Mouse (Mus musculus): Measurements from ENCODE around the gene Gm10645. TPM values are rescaled to one million over a fixed set of nuclear protein-coding genes. Genes with fewer than 3 reads are reported as not detected.
A peak's percentile ranks its signal among the peaks of the same experiment; 100 is the strongest.

Gm10645 gene
- polyA plus RNA-seq, 1 experiment from 2014 or later: 7.5 TPM

- no peaks in the 10 kb centered on the region for H3K36me3 ChIP-seq
- H3K9me3 ChIP-seq (replicated peaks): no peaks in the 10 kb centered on the region
- no peaks in the 10 kb centered on the region for H3K27me3 ChIP-seq
- ATAC-seq (ENCODE audit: low FRiP score): no peak
- no peak overlapping the region for H3K27ac ChIP-seq
- H3K4me2 ChIP-seq (replicated peaks): no peak overlapping the region
- H3K4me3 ChIP-seq: no peak overlapping the region
- peaks cover 15% of the 10 kb centered on the region for H3K4me1 ChIP-seq
- no peak overlapping the region for H3K9ac ChIP-seq
- 63% methylated on average over 6 of the region's 6 CpGs for WGBS
Measured at GRCm38 (mm10) chr8:83186376-83186775, 20.4 kb upstream of the Gm10645 start.

GRCm38 (mm10) chr8:83182784-83183183, 16.8 kb upstream of the Gm10645 start:
- Histone ChIP-seq H3K4me3 (no peak overlapping the region), H3K27ac (peak overlapping the region; percentile 66), H3K9me3 (replicated peaks) (no peaks in the 10 kb centered on the region), H3K4me2 (replicated peaks) (no peak overlapping the region), H3K27me3 (no peaks in the 10 kb centered on the region), H3K9ac (no peak overlapping the region), H3K36me3 (no peaks in the 10 kb centered on the region), H3K4me1 (peaks cover 34% of the 10 kb centered on the region)
- 57% methylated on average over 5 of the region's 5 CpGs for WGBS
- peak; percentile 54 for ATAC-seq (ENCODE audit: low FRiP score)

- peak overlapping the region; percentile 66 for H3K27ac ChIP-seq
- H3K4me1 ChIP-seq: peaks cover 42% of the 10 kb centered on the region
- no peak overlapping the region for H3K9ac ChIP-seq
- no peaks in the 10 kb centered on the region for H3K36me3 ChIP-seq
- ATAC-seq (ENCODE audit: low FRiP score): no peak
- H3K4me2 ChIP-seq (replicated peaks): no peak overlapping the region
- 75% methylated on average over 6 of the region's 6 CpGs for WGBS
- no peaks in the 10 kb centered on the region for H3K27me3 ChIP-seq
- H3K9me3 ChIP-seq (replicated peaks): no peaks in the 10 kb centered on the region
- no peak overlapping the region for H3K4me3 ChIP-seq
Measured at GRCm38 (mm10) chr8:83181851-83182482, 16.0 kb upstream of the Gm10645 start.

GRCm38 (mm10) chr8:83178228-83178742, 12.3 kb upstream of the Gm10645 start:
- WGBS: 18% methylated on average over 9 of the region's 9 CpGs

GRCm38 (mm10) chr8:83177317-83178195, 11.6 kb upstream of the Gm10645 start:
- Histone ChIP-seq H3K4me3 (no peak overlapping the region), H3K27me3 (no peaks in the 10 kb centered on the region), H3K36me3 (no peaks in the 10 kb centered on the region), H3K9me3 (replicated peaks) (no peaks in the 10 kb centered on the region), H3K9ac (no peak overlapping the region), H3K4me2 (replicated peaks) (no peak overlapping the region), H3K4me1 (peaks cover 53% of the 10 kb centered on the region), H3K27ac (peak overlapping the region; percentile 49)
- peak; percentile 57 for ATAC-seq (ENCODE audit: low FRiP score)
- 21% methylated on average over 11 of the region's 11 CpGs for WGBS

More at GRCm38 (mm10) chr8:83178228-83178742, 12.3 kb upstream of the Gm10645 start:
- no peaks in the 10 kb centered on the region for H3K9me3 ChIP-seq (replicated peaks)
- H3K4me1 ChIP-seq: peaks cover 60% of the 10 kb centered on the region
- H3K27ac ChIP-seq: peak overlapping the region; percentile 49; the same call in 1 of the 2 replicates
- ATAC-seq (ENCODE audit: low FRiP score): no peak
- no peaks in the 10 kb centered on the region for H3K27me3 ChIP-seq
- H3K4me3 ChIP-seq: no peak overlapping the region
- no peak overlapping the region for H3K4me2 ChIP-seq (replicated peaks)
- H3K9ac ChIP-seq: no peak overlapping the region
- no peaks in the 10 kb centered on the region for H3K36me3 ChIP-seq

DNA sequence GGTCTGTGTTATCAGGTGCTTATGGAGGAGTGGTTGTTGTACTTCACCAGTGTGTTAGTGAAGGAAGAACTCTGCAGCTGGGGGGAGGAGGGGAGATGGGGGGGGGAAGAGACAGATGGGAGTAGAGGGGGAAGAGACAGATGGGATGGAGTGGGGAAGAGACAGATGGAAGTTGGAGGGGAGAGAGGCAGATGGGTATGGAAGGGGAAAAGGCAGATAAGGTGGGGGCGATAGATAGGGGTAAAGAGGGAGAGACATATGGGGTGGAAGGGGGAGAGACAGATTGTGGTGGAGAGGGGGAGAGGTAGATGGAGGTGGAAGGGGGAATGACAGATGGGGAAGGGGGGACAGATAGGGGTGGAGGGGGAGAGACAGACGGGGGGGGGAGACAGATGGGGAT, 10.8 kb upstream of the Gm10645 start:
- no peak overlapping the region for H3K9ac ChIP-seq
- ATAC-seq (ENCODE audit: low FRiP score): peak; percentile 61
- H3K4me1 ChIP-seq: peaks cover 48% of the 10 kb centered on the region
- H3K9me3 ChIP-seq (replicated peaks): no peaks in the 10 kb centered on the region
- H3K27ac ChIP-seq: no peak overlapping the region
- no peaks in the 10 kb centered on the region for H3K27me3 ChIP-seq
- WGBS: 53% methylated on average over 2 of the region's 2 CpGs
- no peak overlapping the region for H3K4me3 ChIP-seq
- no peak overlapping the region for H3K4me2 ChIP-seq (replicated peaks)
- no peaks in the 10 kb centered on the region for H3K36me3 ChIP-seq

- no peak overlapping the region; the same call in 1 of the 2 replicates for H3K27ac ChIP-seq
- no peaks in the 10 kb centered on the region for H3K27me3 ChIP-seq
- ATAC-seq (ENCODE audit: low FRiP score): no peak
Measured at GRCm38 (mm10) chr8:83175680-83176079, 9.7 kb upstream of the Gm10645 start.

GRCm38 (mm10) chr8:83170894-83171293, 4.9 kb upstream of the Gm10645 start:
- WGBS: 40% methylated on average over 6 of the region's 6 CpGs
- Histone ChIP-seq H3K9me3 (replicated peaks) (no peaks in the 10 kb centered on the region), H3K27me3 (no peaks in the 10 kb centered on the region), H3K27ac (no peak overlapping the region), H3K4me3 (no peak overlapping the region), H3K4me2 (replicated peaks) (no peak overlapping the region), H3K36me3 (no peaks in the 10 kb centered on the region), H3K9ac (no peak overlapping the region), H3K4me1 (peaks cover 23% of the 10 kb centered on the region)
- ATAC-seq (ENCODE audit: low FRiP score): no peak

More at GRCm38 (mm10) chr8:83175680-83176079, 9.7 kb upstream of the Gm10645 start:
- WGBS: 78% methylated on average over 10 of the region's 10 CpGs
- 0 out of 2 replicates have a peak overlapping the region, but pooled peaks have one; percentile 23 for H3K9ac ChIP-seq
- H3K4me3 ChIP-seq: no peak overlapping the region
- no peaks in the 10 kb centered on the region for H3K36me3 ChIP-seq
- H3K9me3 ChIP-seq (replicated peaks): no peaks in the 10 kb centered on the region
- H3K4me2 ChIP-seq (replicated peaks): no peak overlapping the region
- H3K4me1 ChIP-seq: peaks cover 42% of the 10 kb centered on the region

- H3K4me1 ChIP-seq: peaks cover 17% of the 10 kb centered on the region
- H3K36me3 ChIP-seq: no peaks in the 10 kb centered on the region
- H3K4me2 ChIP-seq (replicated peaks): no peak overlapping the region
- no peaks in the 10 kb centered on the region for H3K27me3 ChIP-seq
- no peaks in the 10 kb centered on the region for H3K9me3 ChIP-seq (replicated peaks)
- H3K9ac ChIP-seq: no peak overlapping the region
- no peak overlapping the region for H3K27ac ChIP-seq
- WGBS: 93% methylated on average over 2 of the region's 2 CpGs
- H3K4me3 ChIP-seq: no peak overlapping the region
- ATAC-seq (ENCODE audit: low FRiP score): no peak
Measured at GRCm38 (mm10) chr8:83169709-83170108, 3.7 kb upstream of the Gm10645 start.

GRCm38 (mm10) chr8:83169127-83169526, 3.2 kb upstream of the Gm10645 start:
- no peak for ATAC-seq (ENCODE audit: low FRiP score)
- Histone ChIP-seq H3K9ac (no peak overlapping the region), H3K4me3 (no peak overlapping the region), H3K4me2 (replicated peaks) (no peak overlapping the region), H3K4me1 (peaks cover 17% of the 10 kb centered on the region), H3K36me3 (no peaks in the 10 kb centered on the region), H3K27me3 (no peaks in the 10 kb centered on the region), H3K9me3 (replicated peaks) (no peaks in the 10 kb centered on the region), H3K27ac (no peak overlapping the region)
- WGBS: 88% methylated on average over 3 of the region's 3 CpGs

DNA sequence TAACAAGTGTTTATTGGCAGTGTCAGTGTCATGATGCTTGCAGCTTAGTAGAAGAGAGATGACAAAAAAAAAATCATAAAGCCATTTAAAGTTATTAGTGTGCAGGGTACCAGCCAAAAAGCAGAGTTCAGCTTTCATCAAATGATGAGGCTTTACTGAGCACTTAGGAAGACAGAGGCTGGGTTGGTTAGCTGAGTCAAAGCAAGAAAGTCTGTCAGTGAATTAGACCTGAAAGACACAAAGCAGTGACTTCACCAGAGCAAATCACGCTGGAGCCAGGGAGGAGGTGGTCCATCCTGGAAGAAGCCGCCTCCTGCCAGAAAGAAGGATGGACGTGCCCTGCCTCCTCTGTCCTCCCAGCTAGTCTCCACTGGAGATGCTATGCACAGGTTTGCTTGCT, 2.0 kb upstream of the Gm10645 start:
- H3K27ac ChIP-seq: no peak overlapping the region
- H3K4me2 ChIP-seq (replicated peaks): peak overlapping the region; percentile 65
- peak overlapping the region; percentile 82 for H3K4me3 ChIP-seq
- no peaks in the 10 kb centered on the region for H3K36me3 ChIP-seq
- no peak for ATAC-seq (ENCODE audit: low FRiP score)
- H3K27me3 ChIP-seq: 0 out of 2 replicates have a peak, but pooled peaks cover 5% of the 10 kb centered on the region
- no peaks in the 10 kb centered on the region for H3K9me3 ChIP-seq (replicated peaks)
- peak overlapping the region; percentile 35; the same call in 1 of the 2 replicates for H3K9ac ChIP-seq
- 36% methylated on average over 3 of the region's 3 CpGs for WGBS
- H3K4me1 ChIP-seq: peaks cover 17% of the 10 kb centered on the region

- Histone ChIP-seq H3K4me2 (replicated peaks) (peak within 1 kb of the TSS; percentile 65), H3K4me1 (peaks cover 13% of the 10 kb centered on the region), H3K4me3 (peak within 1 kb of the TSS; percentile 82), H3K27me3 (0 out of 2 replicates have a peak, but pooled peaks cover 5% of the 10 kb centered on the region), H3K36me3 (no peaks in the 10 kb centered on the region), H3K9me3 (replicated peaks) (no peaks in the 10 kb centered on the region), H3K9ac (peak within 1 kb of the TSS; percentile 92), H3K27ac (peak within 1 kb of the TSS; percentile 96)
- under 1% methylated on average over 63 of the region's 63 CpGs for WGBS
- ATAC-seq (ENCODE audit: low FRiP score): peak; percentile 93
Measured at GRCm38 (mm10) chr8:83165235-83165930, 587 bp downstream of the Gm10645 start, which contains the start of gene Tbc1d9. Gene Tbc1d9 (plus strand): TSS chr8:83165352.
